Mouse (Mus musculus): ENCODE data around the gene Pik3ip1.

GRCm38 (mm10) chr11:3370162-3370561 is 40.0 kb downstream of the Pik3ip1 start:
- TF ChIP-seq CTCF (IDR thresholded peaks at IDR 0.05; ENCODE audit: borderline replicate concordance, insufficient read depth, low read depth, low read length), result no peak
- no peak for TF ChIP-seq POLR2A (IDR thresholded peaks at IDR 0.05; ENCODE audit: borderline replicate concordance, insufficient read depth, low read length)
